Mouse (Mus musculus): Measurements from ENCODE around the gene Mus81.

DNA sequence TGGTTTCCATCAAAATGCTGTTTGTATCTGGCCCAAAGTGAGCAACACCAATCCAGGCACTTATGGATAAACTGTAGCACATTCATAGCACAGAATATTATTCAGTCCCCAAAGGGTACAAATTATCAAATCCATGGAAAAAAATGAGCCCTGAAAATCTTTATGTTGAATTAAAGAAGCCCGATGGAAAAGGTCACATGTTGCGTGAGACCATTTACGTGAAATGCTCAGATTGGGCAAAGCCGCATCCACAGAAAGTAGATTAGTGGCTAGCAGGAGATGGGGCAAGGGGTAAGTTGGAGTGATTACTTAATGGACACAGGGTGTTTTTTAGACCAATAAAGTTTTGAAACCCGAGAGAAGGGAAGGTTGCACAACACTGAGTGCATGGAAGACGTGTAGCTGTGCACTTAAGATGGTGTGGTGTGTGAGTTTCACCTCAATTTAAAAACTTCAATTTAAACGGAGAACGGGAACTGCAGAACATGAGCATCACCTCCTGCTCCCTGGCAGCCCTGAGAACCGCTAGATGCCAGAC is 43.8 kb downstream of the Mus81 start:
- TF ChIP-seq CTCF (IDR thresholded peaks at IDR 0.05; ENCODE audit: borderline replicate concordance, insufficient read depth, low read depth, low read length) (no peak), POLR2A (IDR thresholded peaks at IDR 0.05; ENCODE audit: borderline replicate concordance, insufficient read depth, low read length) (no peak)

All from cerebellum, adult 2 months (tissue).